Mouse (Mus musculus): ENCODE measurements around the gene Ehd3. TPM values are rescaled to one million over a fixed set of nuclear protein-coding genes. Genes with fewer than 3 reads are reported as not detected.
"Not testable (repeated sequence)": the region's sequence is repeated elsewhere in the genome, so short reads cannot be mapped to it uniquely, and the experiment has no call there.

Gene Ehd3
- total RNA-seq, 2 experiments from 2014 or later = 5.9 to 6.3 TPM

- no peak for DNase-seq (ENCODE audit: low spot score)
Observed at GRCm38 (mm10) chr17:73824022-73824340, 20.0 kb downstream of the Ehd3 start.

- DNase-seq (ENCODE audit: low spot score) = no peak
Observed at GRCm38 (mm10) chr17:73826106-73826505, 22.2 kb downstream of the Ehd3 start.

GRCm38 (mm10) chr17:73827446-73827845, 23.5 kb downstream of the Ehd3 start:
- no peak for DNase-seq (ENCODE audit: low spot score)

GRCm38 (mm10) chr17:73830511-73830910, 26.6 kb downstream of the Ehd3 start:
- DNase-seq (ENCODE audit: low spot score) = no peak

- DNase-seq (ENCODE audit: low spot score) = no peak
Observed at GRCm38 (mm10) chr17:73831427-73831826, 27.5 kb downstream of the Ehd3 start.

GRCm38 (mm10) chr17:73832901-73833300, 29.0 kb downstream of the Ehd3 start:
- DNase-seq (ENCODE audit: low spot score) = no peak

GRCm38 (mm10) chr17:73833474-73833873, 29.5 kb downstream of the Ehd3 start:
- DNase-seq (ENCODE audit: low spot score) = no peak

GRCm38 (mm10) chr17:73836601-73837000, 32.7 kb downstream of the Ehd3 start:
- DNase-seq (ENCODE audit: low spot score) = no peak

GRCm38 (mm10) chr17:73837244-73837643, 33.3 kb downstream of the Ehd3 start:
- DNase-seq (ENCODE audit: low spot score) = no peak

- no peak for DNase-seq (ENCODE audit: low spot score)
Observed at GRCm38 (mm10) chr17:73839086-73839835, 35.3 kb downstream of the Ehd3 start.

GRCm38 (mm10) chr17:73839876-73840275, 35.9 kb downstream of the Ehd3 start:
- not testable (repeated sequence) for DNase-seq (ENCODE audit: low spot score)

GRCm38 (mm10) chr17:73842963-73843362, 39.0 kb downstream of the Ehd3 start:
- no peak for DNase-seq (ENCODE audit: low spot score)

GRCm38 (mm10) chr17:73845632-73846031, 41.7 kb downstream of the Ehd3 start:
- DNase-seq (ENCODE audit: low spot score) = no peak

- DNase-seq (ENCODE audit: low spot score) = no peak
Observed at GRCm38 (mm10) chr17:73847399-73847798, 43.5 kb downstream of the Ehd3 start.

- no peak for DNase-seq (ENCODE audit: low spot score)
Observed at GRCm38 (mm10) chr17:73853041-73853440, 49.1 kb downstream of the Ehd3 start.

GRCm38 (mm10) chr17:73853717-73854116, 49.8 kb downstream of the Ehd3 start:
- no peak for DNase-seq (ENCODE audit: low spot score)

GRCm38 (mm10) chr17:73869008-73869685, 65.2 kb downstream of the Ehd3 start:
- DNase-seq (ENCODE audit: low spot score) = no peak

GRCm38 (mm10) chr17:73870956-73871605, 67.1 kb downstream of the Ehd3 start:
- no peak for DNase-seq (ENCODE audit: low spot score)

- DNase-seq (ENCODE audit: low spot score) = no peak
Observed at GRCm38 (mm10) chr17:73875268-73875667, 71.3 kb downstream of the Ehd3 start.

- no peak for DNase-seq (ENCODE audit: low spot score)
Observed at GRCm38 (mm10) chr17:73875674-73876073, 71.7 kb downstream of the Ehd3 start.

GRCm38 (mm10) chr17:73879262-73879916, 75.5 kb downstream of the Ehd3 start:
- no peak for DNase-seq (ENCODE audit: low spot score)

- DNase-seq (ENCODE audit: low spot score) = no peak
Observed at GRCm38 (mm10) chr17:73880286-73880685, 76.4 kb downstream of the Ehd3 start.
